Mouse (Mus musculus): Measurements from ENCODE around the gene St5.

The St5 gene

DNA sequence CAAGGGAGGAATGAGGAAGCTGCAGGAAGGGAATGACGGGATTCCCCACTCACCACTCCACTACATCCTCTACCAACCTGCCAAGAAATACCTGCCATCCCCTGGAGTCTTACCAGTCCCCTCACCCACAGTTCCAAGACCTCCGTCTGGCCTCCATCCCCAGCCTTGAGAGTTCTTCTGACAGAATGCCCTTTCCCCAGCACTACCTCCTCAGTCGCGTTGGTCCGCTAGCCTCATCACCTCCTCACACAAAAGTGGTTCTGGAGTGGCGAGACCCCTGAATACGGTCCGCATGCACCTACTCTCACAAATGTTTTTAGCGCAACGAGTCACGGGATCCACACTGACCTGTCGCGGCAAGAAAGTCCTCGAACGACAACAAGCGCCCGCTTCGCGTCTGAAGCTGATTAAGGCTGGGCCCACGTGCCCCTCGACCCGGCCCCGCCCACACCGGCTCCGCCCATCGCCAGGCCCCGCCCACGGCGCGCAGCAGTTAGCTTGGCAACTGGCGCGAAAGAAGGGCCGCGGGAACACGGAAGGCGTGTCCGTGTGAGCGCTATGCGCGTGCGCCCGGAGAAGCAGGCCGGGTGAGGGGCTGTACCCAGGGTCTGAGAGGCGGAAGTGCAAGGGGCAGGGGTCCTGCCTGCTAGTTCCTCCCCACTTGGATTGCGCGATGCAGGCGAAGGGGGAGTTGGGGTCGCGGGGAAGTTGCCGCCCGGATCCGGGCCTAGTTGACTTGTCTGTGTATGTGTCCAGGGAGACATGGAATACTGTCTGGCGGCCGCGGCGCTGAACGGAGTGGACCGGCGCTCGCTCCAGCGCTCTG, at the start of gene St5, which contains the start of gene Akip1:
TSS of gene St5 (minus strand) at position 416 of the 826 bp plus-strand sequence.
TSS of gene Akip1 (plus strand) at position 501 of the 826 bp plus-strand sequence.
- in situ Hi-C loops (cut with MboI, MseI), result no loop called here

DNA sequence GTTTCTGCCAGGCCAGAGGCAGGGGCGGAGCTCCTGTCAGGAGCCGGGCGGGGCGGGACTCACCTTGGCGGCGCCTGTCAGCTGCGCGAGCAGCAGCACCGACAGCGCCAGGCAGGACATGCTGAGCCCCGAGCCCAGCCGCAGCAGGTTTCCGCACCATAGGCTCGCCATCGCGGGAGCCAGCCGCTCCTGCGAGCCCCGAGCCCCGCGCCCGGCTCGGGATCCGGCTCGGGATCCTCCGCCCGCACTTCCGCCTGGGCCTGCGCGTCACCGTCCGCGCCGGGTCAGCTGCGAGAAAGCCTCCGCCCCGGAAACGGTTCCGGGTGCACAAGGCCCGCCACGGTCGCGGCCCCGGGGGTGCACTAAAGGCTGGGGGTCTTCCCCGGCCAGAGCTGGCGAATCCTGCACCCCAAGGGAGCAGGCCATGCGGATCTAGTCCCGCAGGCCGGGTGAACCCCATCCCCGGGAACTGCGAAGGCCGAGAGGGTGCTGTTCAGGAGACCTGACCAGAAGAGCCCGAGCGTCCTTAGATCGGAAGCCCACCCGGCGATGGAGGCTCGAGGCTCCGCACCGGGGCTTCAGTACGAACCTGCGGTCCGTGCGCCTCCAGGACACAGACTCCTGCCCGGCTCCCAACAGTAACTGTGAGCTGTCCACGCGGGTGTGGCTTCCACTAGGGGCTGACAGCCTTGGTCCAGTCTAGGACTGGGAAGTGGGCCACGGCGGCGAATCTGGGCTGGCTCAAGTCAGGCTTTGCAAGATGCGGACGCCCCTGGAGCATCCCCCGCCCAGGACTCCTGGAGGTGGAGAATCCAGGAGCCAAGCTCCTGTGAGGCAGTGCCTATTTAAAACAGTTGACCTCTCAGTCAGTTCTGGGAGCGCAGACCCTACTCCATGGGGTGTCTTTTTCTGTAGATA, 48.9 kb upstream of the St5 start, which contains the start of gene Tmem9b:
TSS of gene Tmem9b (minus strand) at position 868 of the 918 bp plus-strand sequence.
- in situ Hi-C loops (cut with MboI, MseI), result no loop called here

DNA sequence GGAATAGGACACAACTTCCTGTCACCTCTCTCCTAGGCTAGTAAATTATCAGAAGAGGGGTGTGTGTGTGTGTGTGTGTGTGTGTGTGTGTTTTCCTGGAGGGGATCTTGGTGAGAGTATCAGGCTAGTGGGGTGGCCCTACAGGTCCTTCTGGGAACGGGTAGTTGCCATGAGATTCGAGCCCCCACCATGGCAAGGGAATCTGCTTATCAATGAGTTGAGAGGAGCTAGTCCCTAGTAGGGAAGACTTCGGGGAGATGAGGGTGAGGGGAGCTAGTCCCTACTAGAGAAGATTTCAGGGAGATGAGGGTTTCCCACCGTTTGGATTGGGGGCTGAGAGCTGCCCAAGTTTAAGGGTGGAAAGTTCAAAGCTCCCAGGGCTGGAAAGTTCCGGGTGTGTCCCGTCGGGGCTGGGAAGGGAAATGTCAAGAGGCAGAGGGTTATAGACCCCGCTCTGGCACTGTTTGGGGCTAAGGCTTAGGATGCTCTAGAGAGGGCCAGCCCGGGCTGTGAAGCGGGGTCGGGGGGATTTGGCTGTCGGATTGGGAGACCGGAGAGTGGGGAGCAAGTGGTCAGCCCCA, 48.1 kb upstream of the St5 start:
- in situ Hi-C loops (cut with MboI, MseI), result no loop called here

GRCm38 (mm10) chr7:109747747-109748146, 44.3 kb upstream of the St5 start:
- in situ Hi-C loops (cut with MboI, MseI), result no loop called here

GRCm38 (mm10) chr7:109741703-109742102, 38.3 kb upstream of the St5 start:
- in situ Hi-C loops (cut with MboI, MseI), result no loop called here

- in situ Hi-C loops (cut with MboI, MseI), result no loop called here
These were observed 37.7 kb upstream of the St5 start for GRCm38 (mm10) chr7:109741060-109741459.

- in situ Hi-C loops (cut with MboI, MseI), result no loop called here
These were observed 36.5 kb upstream of the St5 start for GRCm38 (mm10) chr7:109739822-109740370.

- in situ Hi-C loops (cut with MboI, MseI), result no loop called here
These were observed 31.4 kb upstream of the St5 start for GRCm38 (mm10) chr7:109734806-109735205.

DNA sequence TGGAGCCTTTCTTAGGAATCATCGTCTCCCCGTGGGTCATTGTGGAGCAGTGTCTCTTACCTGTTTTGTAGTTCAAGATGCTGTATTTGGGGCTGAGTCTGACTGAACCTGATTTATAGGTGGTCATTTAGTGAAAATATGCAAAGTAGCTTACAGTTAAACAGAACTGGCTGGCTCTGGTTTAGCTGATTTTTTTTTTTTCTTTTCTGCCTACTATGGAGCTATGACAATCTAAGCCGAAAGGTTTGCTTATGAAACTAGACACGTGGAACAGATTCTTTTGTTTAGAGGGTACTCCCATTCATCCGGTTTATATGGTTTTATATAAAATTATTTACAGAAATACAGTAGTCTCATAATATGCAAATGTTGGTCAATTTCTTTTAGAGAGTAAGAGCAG, 28.2 kb upstream of the St5 start, which contains the start of gene Ascl3:
TSS of gene Ascl3 (minus strand) at position 101 of the 400 bp plus-strand sequence.
- in situ Hi-C loops (cut with MboI, MseI), result no loop called here

GRCm38 (mm10) chr7:109723697-109724096, 20.3 kb upstream of the St5 start, which contains the start of gene BC051019:
Gene BC051019, minus strand, starts transcription at chr7:109723850.
- in situ Hi-C loops (cut with MboI, MseI), result no loop called here

GRCm38 (mm10) chr7:109723114-109723513, 19.7 kb upstream of the St5 start:
- in situ Hi-C loops (cut with MboI, MseI), result no loop called here

- in situ Hi-C loops (cut with MboI, MseI), result no loop called here
These were observed 19.2 kb upstream of the St5 start for GRCm38 (mm10) chr7:109722618-109723017.

DNA sequence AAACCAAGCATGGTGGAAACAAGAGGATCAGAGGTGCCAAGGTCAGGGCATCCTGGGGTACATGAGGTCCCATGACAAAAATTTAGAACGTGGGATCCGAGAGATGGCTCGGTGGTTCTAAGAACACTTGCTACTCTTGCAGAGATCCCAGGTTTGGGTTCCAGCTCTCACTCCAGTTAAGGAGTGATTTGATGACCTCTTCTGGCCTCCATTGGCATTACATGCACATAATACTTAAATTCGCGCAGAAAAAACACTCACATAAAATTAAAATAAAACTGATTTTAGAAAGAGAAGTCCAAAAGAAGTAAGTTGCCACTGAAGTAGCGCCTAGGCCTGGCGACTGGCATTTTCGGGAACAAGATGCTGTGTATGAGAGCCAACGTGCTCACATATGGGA, 15.9 kb upstream of the St5 start:
- in situ Hi-C loops (cut with MboI, MseI), result no loop called here

DNA sequence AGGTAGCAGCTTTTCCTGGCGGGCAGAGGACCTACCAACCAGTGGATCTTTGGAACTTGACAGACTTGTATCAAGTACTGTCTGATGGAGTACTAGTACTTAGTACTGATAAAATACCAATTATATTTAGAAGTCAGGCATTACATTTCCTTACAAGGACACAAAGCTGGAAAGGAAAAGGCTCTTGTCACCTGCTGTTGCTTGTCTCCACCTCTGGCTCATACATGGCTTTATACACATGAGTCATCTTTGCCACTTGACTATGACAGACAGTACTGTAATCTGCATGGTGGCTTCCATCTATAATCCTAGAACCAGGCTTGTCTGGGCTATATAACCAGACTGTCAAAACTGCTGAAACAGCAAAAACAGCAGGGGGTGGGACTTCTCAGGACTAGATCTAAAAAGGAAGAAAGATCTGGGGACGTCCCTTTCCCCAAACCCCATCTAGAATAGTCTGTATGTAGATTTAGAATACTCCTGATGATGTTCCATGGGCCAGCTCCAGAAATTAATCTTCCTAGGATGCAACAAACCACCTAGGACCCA, 10.1 kb upstream of the St5 start:
- in situ Hi-C loops (cut with MboI, MseI), result no loop called here

DNA sequence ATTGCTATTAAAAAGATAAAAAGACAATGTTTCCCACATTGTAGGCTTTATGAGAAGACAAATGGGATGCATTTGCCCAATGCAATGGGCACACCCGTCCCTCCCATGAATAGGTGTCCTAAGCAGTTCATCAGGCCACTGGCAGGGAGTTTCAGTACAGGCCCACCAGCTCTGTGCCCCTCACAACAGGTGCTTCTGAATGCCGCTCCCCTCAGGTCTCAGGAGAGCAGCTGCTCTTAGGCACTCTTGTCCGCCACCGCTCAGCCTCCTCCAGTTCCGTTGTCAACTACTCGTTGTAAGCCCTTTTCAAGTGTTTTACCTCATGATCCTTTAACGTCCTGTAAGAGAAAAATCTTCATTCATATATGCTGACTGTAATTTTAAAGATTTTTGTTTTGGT, 8.8 kb upstream of the St5 start:
- in situ Hi-C loops (cut with MboI, MseI), result no loop called here

DNA sequence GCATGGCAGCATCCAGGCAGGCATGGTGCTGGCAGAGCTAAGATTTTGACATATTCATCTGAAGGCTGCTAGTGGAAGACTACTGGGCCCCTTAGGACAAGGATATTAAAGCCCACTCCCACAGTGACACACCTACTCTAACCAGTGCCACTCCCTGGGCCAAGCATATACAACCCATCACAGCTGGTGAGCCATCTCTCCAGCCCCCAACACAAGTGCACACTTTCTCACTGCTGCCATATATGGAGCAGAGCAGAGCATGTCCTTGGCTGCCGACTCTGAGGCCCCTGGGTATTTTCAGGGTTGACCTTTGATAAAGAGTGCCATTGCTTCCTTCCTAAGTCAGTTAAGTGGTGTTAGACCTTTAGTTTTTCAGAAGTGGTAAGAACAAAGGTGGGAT, 6.7 kb upstream of the St5 start:
- in situ Hi-C loops (cut with MboI, MseI), result no loop called here

DNA sequence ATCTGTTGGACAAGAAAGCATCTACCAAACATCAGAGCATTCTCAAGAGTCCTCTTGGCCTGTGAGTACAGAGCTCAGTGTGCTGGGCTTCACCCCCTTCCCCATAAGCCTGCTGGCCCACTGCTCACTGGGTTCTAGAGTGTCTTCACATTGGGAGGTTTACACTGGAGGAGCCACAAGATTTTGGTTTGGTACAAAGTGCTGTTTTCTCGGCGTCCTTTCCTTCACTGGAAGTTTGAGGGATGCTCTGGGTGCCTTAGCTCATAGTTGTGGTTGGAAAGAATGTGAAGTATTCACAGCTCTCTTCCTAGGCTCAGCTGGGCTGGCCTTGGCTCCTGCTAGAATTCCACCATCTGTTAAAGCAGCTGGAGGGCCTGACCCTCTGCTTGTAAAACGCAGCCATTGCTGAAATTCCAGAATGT, 5.6 kb upstream of the St5 start:
- in situ Hi-C loops (cut with MboI, MseI), result no loop called here

DNA sequence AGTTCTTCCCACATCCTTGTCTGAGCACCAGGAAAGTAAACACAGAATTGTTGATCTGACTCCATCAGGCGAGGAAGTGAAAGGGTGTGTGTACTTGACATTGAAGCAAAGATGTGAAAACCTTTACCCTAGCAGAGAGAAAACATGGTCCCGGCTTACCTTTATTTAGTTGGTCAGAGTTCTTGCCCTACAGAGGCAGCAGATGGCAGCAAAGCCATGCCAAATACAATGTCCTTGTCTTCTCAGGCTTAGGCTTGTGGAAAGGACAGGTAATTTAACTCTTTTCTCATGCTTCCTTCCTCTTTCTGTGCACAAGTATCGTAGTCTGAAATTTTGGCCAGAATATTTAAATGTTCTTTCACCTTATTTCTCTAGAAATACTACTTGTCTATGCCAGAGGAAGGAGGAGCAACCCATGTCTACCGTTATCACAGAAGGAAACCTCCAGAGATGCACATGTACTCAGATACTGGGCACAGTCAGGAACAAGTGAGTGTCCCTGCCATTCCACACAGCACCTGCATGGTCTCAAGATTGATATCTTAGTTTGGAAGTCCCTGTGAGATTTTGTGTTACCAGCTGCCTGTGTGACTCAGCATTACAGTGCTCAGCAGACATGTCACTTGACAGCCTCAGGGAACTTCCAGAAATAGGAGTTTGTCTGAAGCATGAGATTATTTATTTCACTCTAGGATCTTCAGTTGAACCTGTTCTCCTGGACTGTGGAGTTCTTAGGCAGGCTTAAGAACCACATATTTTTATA, 3.8 kb upstream of the St5 start:
- in situ Hi-C loops (cut with MboI, MseI), result no loop called here

GRCm38 (mm10) chr7:109704461-109704860, 1.1 kb upstream of the St5 start:
- in situ Hi-C loops (cut with MboI, MseI), result no loop called here

DNA sequence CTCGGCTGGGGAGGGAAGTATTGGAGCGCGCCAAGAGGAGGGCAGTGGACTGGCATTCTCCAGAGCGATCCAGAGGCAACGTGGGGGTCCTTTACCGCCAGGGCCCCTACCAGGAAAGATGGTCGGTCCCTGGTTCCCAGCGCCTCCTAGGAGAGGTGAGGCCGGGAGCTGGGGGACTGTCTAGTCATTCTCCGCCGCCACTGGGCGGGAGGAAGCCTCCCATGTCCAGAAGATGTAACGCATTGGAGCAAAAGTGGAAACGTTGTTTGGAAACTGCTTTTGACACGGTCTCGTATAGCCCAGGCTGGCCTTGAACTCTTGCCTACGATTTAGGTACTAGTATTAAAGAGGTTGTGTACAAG, 592 bp upstream of the St5 start:
- in situ Hi-C loops (cut with MboI, MseI), result no loop called here

DNA sequence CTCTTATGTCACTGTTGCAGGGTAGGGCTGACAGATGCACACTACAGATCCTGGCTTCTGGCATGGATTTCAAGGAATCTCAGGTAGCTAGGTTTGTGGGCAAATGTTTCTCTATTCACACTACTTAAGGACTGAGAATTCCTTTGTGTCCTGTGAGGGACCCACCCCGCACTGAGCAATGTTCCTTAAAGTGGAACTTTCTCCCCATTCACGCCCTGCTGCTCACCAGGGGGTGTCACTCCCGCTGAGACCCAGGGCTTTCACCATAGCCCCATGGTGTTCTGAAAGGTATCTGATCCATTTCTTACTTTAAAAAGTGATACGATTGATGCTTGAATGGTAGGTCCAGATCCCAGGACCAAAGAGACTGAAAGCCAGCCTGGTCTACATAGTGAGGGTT, 684 bp downstream of the St5 start:
- in situ Hi-C loops (cut with MboI, MseI), result no loop called here
